Mouse (Mus musculus): ENCODE results near the gene Zfp534. TPM values are rescaled to one million over a fixed set of nuclear protein-coding genes. Genes with fewer than 3 reads are reported as not detected.

Zfp534 gene
- polyA plus RNA-seq, 1 experiment from 2014 or later: not detected

Other genes starting within 250 kb of the Zfp534 start
- 6.2 and 7.8 TPM in 2 replicates for gene Zfp982, start 210.1 kb downstream of the Zfp534 start, polyA plus RNA-seq (2014; fragmentation: Nextera tagmentation; extraction: Ambion mirVana)
- 0.15 and 0.29 TPM in 2 replicates for gene Gm16503, start 162.3 kb downstream of the Zfp534 start, polyA plus RNA-seq (2014; fragmentation: Nextera tagmentation; extraction: Ambion mirVana)
- 0.11 and 0.12 TPM in 2 replicates for gene Zfp985, start 149.3 kb downstream of the Zfp534 start, polyA plus RNA-seq (2014; fragmentation: Nextera tagmentation; extraction: Ambion mirVana)
- gene Zfp979, start 60.0 kb downstream of the Zfp534 start, polyA plus RNA-seq (2014; fragmentation: Nextera tagmentation; extraction: Ambion mirVana): 2.8 and 3.1 TPM in 2 replicates
- gene Zfp984, start 107.2 kb upstream of the Zfp534 start, polyA plus RNA-seq (2014; fragmentation: Nextera tagmentation; extraction: Ambion mirVana): 8.9 and 9.2 TPM in 2 replicates
- 5.6 and 7.4 TPM in 2 replicates for gene Zfp933, start 145.8 kb upstream of the Zfp534 start, polyA plus RNA-seq (2014; fragmentation: Nextera tagmentation; extraction: Ambion mirVana)
- gene Miip, start 166.3 kb upstream of the Zfp534 start, polyA plus RNA-seq (2014; fragmentation: Nextera tagmentation; extraction: Ambion mirVana): 34.6 and 39.2 TPM in 2 replicates
- gene Fv1, start 166.4 kb upstream of the Zfp534 start, polyA plus RNA-seq (2014; fragmentation: Nextera tagmentation; extraction: Ambion mirVana): 15.2 and 15.7 TPM in 2 replicates
- 36.8 and 42.4 TPM in 2 replicates for gene Mfn2, start 202.2 kb upstream of the Zfp534 start, polyA plus RNA-seq (2014; fragmentation: Nextera tagmentation; extraction: Ambion mirVana)
- 24.2 and 25.8 TPM in 2 replicates for gene Plod1, start 234.2 kb upstream of the Zfp534 start, polyA plus RNA-seq (2014; fragmentation: Nextera tagmentation; extraction: Ambion mirVana)
- gene 2510039O18Rik, start 238.3 kb upstream of the Zfp534 start, polyA plus RNA-seq (2014; fragmentation: Nextera tagmentation; extraction: Ambion mirVana): 14.3 and 15.3 TPM in 2 replicates